Mouse (Mus musculus): ENCODE measurements around the gene Slc22a23. TPM values are rescaled to one million over a fixed set of nuclear protein-coding genes. Genes with fewer than 3 reads are reported as not detected.

The Slc22a23 gene
- polyA plus RNA-seq, 2 experiments from 2014 or later = 0.32 to 0.46 TPM

- ATAC-seq = no peak
Observed at GRCm38 (mm10) chr13:34343719-34344375, 1.1 kb downstream of the Slc22a23 start.

DNA sequence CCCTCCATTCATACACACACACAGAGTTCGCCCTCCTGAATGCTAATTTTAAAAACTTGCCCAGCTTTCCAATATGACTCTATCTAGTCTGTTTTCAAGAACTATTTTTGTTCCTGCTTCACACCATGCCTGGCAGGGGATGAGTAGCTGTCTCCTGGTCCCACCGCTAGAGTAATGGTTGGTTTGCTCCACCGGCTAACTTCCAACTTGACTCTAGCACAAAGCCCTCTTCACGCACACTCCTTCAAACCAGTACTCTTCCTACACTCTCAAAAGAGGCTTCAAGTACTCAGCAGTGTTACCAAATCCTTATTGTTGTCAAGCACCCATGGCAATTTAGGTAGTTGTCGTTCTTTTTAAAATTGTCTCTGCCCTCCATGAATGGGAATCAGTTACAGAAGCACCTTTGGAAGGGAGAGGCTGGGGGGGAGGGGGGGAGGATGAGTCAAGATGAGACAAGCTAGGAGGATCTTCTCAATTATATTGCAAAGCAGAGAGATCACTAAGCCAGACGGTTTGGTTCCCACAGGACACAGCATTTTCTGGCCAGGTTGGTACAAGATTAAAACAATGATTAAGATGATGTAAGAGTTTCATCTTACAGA is 2.6 kb downstream of the Slc22a23 start:
- ATAC-seq = no peak

DNA sequence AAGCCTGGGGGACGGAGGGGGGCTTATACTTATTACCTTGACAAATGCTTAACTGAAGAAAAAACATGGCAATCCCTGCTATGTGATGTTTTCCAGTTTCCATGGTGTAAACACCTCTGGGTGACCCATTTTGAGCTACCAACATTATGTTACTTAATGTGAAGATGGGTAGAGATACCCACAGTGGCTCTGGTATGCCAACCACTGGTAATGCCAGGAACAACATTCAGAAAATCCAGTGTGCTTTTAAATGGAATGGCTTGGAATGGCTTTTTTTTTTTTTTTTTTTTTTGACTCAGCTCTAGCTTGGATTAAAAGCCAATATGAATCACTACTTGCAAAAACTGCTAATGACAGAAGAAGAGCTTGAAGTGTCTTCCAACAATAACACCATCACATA is 8.1 kb downstream of the Slc22a23 start:
- no peak for ATAC-seq

DNA sequence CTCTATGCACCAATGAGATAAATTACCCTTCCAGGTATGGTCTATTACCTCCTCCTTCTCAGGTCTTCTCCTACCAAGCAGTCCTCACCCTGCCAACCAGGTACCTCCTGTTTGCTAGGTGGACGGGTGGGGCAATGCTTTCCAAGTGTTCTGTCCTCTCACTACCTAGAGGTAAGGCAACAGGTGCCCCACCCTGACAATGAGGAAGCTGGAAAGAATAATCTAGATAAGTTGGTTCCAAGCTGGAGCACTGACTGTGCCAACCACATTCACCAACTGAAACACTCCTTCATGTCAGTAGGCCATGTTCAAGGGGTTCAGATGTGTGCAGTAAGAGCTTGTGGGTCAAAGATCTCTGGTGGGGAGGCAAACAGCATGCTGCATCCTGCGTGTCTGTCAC is 10.1 kb downstream of the Slc22a23 start:
- ATAC-seq = no peak

GRCm38 (mm10) chr13:34332762-34333161 is 12.2 kb downstream of the Slc22a23 start:
- no peak for ATAC-seq

GRCm38 (mm10) chr13:34331399-34332186 is 13.4 kb downstream of the Slc22a23 start:
- no peak for ATAC-seq

- no peak for ATAC-seq
Observed at GRCm38 (mm10) chr13:34329589-34329988, 15.4 kb downstream of the Slc22a23 start.

- no peak for ATAC-seq
Observed at GRCm38 (mm10) chr13:34326992-34327391, 18.0 kb downstream of the Slc22a23 start.

DNA sequence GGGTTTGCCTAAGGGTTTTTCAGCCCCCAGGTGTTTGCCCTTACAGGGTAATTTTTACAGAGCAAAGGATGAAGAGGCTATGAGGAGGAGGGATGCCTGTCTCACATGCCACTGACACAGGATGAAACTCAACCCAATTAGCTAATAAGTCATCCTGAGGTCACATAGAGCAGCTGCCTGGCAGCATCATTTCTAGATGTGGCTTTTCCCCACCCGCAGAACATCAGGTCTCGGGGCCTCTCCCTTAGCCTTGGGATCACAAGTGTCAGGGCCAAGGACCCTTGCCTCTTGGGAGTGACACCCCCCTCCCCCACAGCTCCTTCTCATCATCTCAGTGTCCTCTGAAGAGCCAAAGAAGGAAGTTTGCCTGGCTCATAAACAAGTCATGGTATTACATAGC is 21.6 kb downstream of the Slc22a23 start:
- ATAC-seq = no peak

DNA sequence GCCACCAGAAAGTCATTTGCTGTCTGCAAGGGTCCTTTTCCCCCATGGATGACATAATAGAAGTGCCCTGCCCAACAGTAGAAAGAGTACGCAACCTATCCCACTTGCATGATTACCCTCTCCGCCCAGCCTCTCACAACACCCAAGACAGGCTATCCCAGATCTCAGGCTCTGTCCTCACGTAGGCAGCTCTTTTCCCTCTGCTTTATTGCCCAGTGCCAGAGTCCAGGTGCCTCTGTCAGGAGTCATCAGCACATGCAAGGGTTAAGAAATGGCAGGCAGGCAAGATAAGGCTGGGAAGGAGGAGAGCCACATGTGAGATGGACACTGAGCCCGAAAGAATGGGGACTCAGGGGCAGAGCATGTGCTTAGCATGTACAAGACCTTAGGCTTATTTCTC is 24.5 kb downstream of the Slc22a23 start:
- no peak for ATAC-seq

DNA sequence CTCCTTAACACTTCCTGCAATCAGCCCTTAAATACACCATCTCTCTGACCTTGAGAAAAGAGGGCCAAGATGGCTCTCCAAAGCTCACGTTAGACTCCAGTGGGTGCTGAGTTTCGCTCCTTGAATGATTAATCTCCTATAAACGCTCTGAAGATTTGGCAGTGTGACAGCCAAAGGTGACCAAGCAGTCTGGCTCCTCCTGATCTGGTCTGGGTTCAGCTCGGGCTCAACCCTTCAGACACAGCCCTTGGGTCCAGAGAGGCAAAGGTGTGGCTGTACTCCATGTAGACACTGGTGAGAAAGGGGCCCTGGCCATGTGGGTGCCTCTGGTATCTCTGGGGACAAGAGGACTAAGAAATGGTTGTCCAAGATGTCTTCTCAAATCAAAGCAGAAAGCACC is 27.9 kb downstream of the Slc22a23 start:
- ATAC-seq = no peak

- no peak for ATAC-seq
Observed at GRCm38 (mm10) chr13:34316511-34316910, 28.5 kb downstream of the Slc22a23 start.

DNA sequence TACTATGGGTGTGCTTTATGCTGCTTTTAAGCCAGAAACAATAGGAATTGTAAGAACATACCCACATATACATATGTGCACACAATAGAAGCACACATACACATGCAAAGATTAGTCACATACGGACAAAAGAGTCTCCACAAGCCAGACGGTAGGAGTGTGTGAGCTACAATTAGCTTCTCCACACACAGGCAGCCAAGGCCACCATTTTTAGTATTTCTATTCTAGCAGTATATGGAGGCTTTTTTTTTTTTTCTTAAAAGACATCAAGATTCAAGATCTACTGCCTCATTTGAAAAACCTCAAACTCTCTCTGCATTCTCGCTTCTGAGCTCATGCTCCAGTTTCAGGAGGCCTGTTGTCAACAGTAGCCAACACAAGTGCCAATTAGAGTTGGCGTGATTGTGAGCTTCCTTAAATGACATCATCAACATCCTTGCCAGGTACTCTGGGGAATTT is 31.9 kb downstream of the Slc22a23 start:
- no peak for ATAC-seq

- ATAC-seq = no peak
Observed at GRCm38 (mm10) chr13:34312346-34313002, 32.5 kb downstream of the Slc22a23 start.

DNA sequence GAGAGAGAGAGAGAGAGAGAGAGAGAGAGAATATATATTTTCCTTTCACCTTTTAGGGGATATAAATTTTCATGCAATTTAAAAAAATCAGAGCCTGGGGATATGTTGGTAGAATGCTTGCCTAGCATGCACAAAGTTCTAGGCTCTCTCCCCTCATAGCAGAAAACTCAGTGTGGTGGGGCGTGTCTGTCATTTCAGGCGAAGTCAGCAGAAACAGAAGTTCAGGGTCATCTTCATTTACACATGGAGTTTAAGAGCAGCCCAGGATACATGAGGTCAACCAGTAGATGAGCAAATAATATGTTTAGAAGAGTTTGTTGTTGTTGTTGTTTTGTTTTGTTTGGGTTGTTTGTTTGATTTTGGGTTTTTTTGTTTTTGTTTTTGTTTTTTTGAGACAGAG is 33.4 kb downstream of the Slc22a23 start:
- ATAC-seq = no peak

DNA sequence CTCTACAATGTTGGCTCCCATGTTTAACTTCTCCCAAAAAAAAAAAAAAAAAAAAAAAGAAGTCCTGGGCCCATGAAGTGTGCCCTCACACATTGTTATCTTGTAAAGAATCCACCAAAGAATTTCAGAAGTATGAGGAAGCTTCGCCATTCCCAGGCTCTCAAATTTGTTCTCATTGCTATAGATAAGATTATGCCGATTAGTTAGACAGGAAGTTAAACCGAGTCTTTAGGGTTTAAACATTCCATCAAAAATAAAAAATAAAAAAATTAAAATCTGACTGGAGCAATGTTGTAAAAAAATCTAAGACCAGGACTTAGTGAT is 36.4 kb downstream of the Slc22a23 start:
- ATAC-seq = no peak

- no peak for ATAC-seq
Observed at GRCm38 (mm10) chr13:34307696-34308603, 37.0 kb downstream of the Slc22a23 start.

- ATAC-seq = no peak
Observed at GRCm38 (mm10) chr13:34305964-34306671, 38.9 kb downstream of the Slc22a23 start.

GRCm38 (mm10) chr13:34304896-34305295 is 40.1 kb downstream of the Slc22a23 start:
- no peak for ATAC-seq

GRCm38 (mm10) chr13:34303386-34304016 is 41.5 kb downstream of the Slc22a23 start:
- ATAC-seq = no peak

DNA sequence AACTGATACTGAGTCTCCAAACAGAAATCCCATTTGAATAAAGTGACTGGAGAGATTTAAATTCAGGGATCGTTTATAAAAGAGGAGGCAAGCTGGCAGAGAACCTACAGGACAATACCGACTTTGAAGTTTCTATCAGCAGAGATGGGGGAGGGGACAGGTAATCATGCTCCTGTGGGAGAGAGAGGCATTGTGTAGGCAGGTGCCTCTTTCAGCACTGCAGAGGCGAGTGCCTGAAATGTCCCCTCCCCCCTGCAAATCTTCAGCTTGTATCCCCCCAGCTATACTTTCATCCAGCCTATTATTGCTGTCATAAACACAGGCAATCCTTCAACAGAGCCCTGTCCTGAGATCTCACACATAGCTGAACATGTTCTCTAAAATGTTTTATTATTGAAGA is 43.4 kb downstream of the Slc22a23 start:
- ATAC-seq = no peak
